ENCODE assay signal across 14 mouse cellular contexts in genomic region chr1:114528545-114528944, GRCm38 (mm10).
DNase-seq lines count a peak whose midpoint lies in the region; ATAC-seq lines count a peak whose summit lies in the region.
"Had no signal": no experiment of that assay in that cellular context is flagged by ENCODE, and none has a peak within 500 bp of the region (broad histone marks: within the 10 kb centered on the region; RNA-seq: fewer than 3 reads in every experiment).

No protein-coding gene starts in this region.

- no peak overlapping the region for H3K27ac ChIP-seq in neural tube, embryonic 11.5 days (ENCODE audit: low read depth, low read length)
- no peak overlapping the region for H3K27ac ChIP-seq in forebrain, embryonic 16.5 days (ENCODE audit: low read length)
- H3K27ac ChIP-seq in midbrain, embryonic 14.5 days (replicated peaks; ENCODE audit: low read depth, low read length) = no peak overlapping the region

- DNase-seq in neural tube, embryonic 11.5 days (ENCODE audit: low spot score) = no peak
- DNase-seq in neural tube, embryonic 10.5 days (ENCODE audit: extremely low spot score, low spot score) = no peak
- peak; percentile 54 for DNase-seq in midbrain, embryonic 14.5 days
- no peak for DNase-seq in heart, postnatal 10 days
- DNase-seq in gastrocnemius, adult 18-20 months (ENCODE audit: low spot score) = no peak
- DNase-seq in thymus, postnatal 25 days = no peak
- DNase-seq: gastrocnemius, postnatal 25 days; kidney, adult 8-10 months; layer of hippocampus, postnatal 36 days; liver had no signal

- WGBS in neural tube, embryonic 11.5 days = 25% methylated on average over 1 of the region's 1 CpGs
- 16% methylated on average over 1 of the region's 1 CpGs for WGBS in forebrain, embryonic 16.5 days
- WGBS in midbrain, embryonic 14.5 days = 33% methylated on average over 1 of the region's 1 CpGs

- H3K9ac ChIP-seq in neural tube, embryonic 11.5 days (ENCODE audit: low read length) = no peak overlapping the region
- no peak overlapping the region for H3K9ac ChIP-seq in forebrain, embryonic 16.5 days (replicated peaks; ENCODE audit: low read depth, low read length)
- no peak overlapping the region for H3K9ac ChIP-seq in midbrain, embryonic 14.5 days (replicated peaks; ENCODE audit: low read length)

- intact Hi-C loops in heart, postnatal 10 days (cut with DNase I) = no loop called here

- no peaks in the 10 kb centered on the region for H3K9me3 ChIP-seq in neural tube, embryonic 11.5 days (ENCODE audit: control insufficient read depth, low read length)
- no peaks in the 10 kb centered on the region for H3K9me3 ChIP-seq in forebrain, embryonic 16.5 days (ENCODE audit: control insufficient read depth, low read length)
- H3K9me3 ChIP-seq in midbrain, embryonic 14.5 days (ENCODE audit: control insufficient read depth, low read length) = no peaks in the 10 kb centered on the region

- H3K4me1 ChIP-seq in neural tube, embryonic 11.5 days (ENCODE audit: control insufficient read depth, insufficient read depth, low read length) = no peaks in the 10 kb centered on the region
- peaks cover 3% of the 10 kb centered on the region; the same call in 1 of the 2 replicates for H3K4me1 ChIP-seq in forebrain, embryonic 16.5 days (replicated peaks; ENCODE audit: control insufficient read depth, insufficient read depth, low read length)
- no peaks in the 10 kb centered on the region for H3K4me1 ChIP-seq in midbrain, embryonic 14.5 days (ENCODE audit: control insufficient read depth, insufficient read depth, low read length)

- H3K36me3 ChIP-seq in neural tube, embryonic 11.5 days (ENCODE audit: control insufficient read depth, insufficient read depth, low read length) = no peaks in the 10 kb centered on the region
- H3K36me3 ChIP-seq in forebrain, embryonic 16.5 days (ENCODE audit: control insufficient read depth, insufficient read depth) = no peaks in the 10 kb centered on the region
- H3K36me3 ChIP-seq in midbrain, embryonic 14.5 days (ENCODE audit: control insufficient read depth, insufficient read depth, low read length) = no peaks in the 10 kb centered on the region

- peak; percentile 68; the same call in 1 of the 2 replicates for ATAC-seq in neural tube, embryonic 11.5 days (ENCODE audit: insufficient read depth, low FRiP score, low TSS enrichment)
- ATAC-seq in forebrain, embryonic 16.5 days = peak; percentile 97
- peak; percentile 84 for ATAC-seq in midbrain, embryonic 14.5 days (ENCODE audit: low FRiP score, low TSS enrichment)
- ATAC-seq in activated CD4-positive, CD25-positive, alpha-beta regulatory T cell, adult 4 months = no peak
- ATAC-seq: lung, postnatal 0 days had no signal

- H3K4me3 ChIP-seq in neural tube, embryonic 11.5 days (ENCODE audit: low read depth, low read length) = no peak overlapping the region
- no peak overlapping the region for H3K4me3 ChIP-seq in forebrain, embryonic 16.5 days (replicated peaks; ENCODE audit: low read length)
- H3K4me3 ChIP-seq in midbrain, embryonic 14.5 days (replicated peaks; ENCODE audit: low read depth, low read length) = no peak overlapping the region
- H3K4me3 ChIP-seq: myocyte had no signal

- no peaks in the 10 kb centered on the region for H3K27me3 ChIP-seq in neural tube, embryonic 11.5 days (ENCODE audit: control insufficient read depth, insufficient read depth, low read length)
- no peaks in the 10 kb centered on the region for H3K27me3 ChIP-seq in forebrain, embryonic 16.5 days (replicated peaks; ENCODE audit: control insufficient read depth, insufficient read depth, low read length)
- no peaks in the 10 kb centered on the region for H3K27me3 ChIP-seq in midbrain, embryonic 14.5 days (ENCODE audit: control insufficient read depth, insufficient read depth, low read length)

- H3K4me2 ChIP-seq in neural tube, embryonic 11.5 days (ENCODE audit: low read depth) = no peak overlapping the region
- H3K4me2 ChIP-seq in forebrain, embryonic 16.5 days (ENCODE audit: low read length) = no peak overlapping the region
- H3K4me2 ChIP-seq in midbrain, embryonic 14.5 days (ENCODE audit: low read length) = no peak overlapping the region
